Mouse (Mus musculus): ENCODE results near the gene Zdhhc14. TPM values are rescaled to one million over a fixed set of nuclear protein-coding genes. Genes with fewer than 3 reads are reported as not detected.

Zdhhc14 gene
- total RNA-seq, 2 experiments from 2014 or later: 36.1 to 48.7 TPM

DNA sequence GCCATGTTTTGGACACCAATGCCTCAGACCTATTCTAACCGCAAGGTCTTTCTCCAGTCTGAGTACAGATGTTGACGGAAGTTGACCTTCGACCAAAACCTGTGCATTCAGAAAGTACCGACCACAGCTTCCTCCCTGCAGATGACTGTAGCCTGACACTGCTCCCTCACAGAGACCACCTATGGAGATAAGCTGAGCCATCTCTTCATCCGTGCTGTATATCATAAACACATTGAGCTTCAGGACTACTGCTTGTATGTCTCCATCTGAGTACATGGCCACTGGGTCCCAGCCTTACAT is 310.2 kb downstream of the Zdhhc14 start:
- no peak for DNase-seq (ENCODE audit: low spot score in 2 of 2)

Other genes starting within 250 kb of the Zdhhc14 start
- 1 to 10 TPM in 1 of 2 experiments, under 1 TPM in 1; 0.94 to 1.3 TPM for gene Ldhal6b, start 73.8 kb upstream of the Zdhhc14 start, total RNA-seq (2021)
- gene Tmem242, start 52.3 kb upstream of the Zdhhc14 start, total RNA-seq (2021): 10 to 100 TPM; 76.2 to 79.1 TPM